Mouse (Mus musculus): ENCODE data around the gene Sdha.

DNA sequence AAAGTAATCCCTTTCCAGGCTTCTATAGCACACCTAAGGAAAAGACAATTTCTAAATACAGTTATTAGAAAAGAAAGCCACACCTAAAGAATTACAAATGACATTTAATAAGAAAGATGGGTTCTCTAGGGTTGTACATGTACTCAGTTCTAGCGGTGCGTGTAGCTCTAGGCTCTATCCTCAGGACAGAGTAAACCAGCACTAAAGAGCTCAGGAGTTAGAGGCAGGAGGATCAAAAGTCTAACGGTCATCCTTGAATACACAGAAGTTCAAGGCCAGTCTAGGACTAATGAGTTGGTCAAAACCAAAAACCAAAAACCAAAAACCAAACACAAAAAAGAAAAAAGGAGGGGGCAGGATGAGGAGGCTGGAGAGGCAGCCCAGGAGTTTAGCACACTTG, 35.5 kb downstream of the Sdha start:
- TF ChIP-seq CTCF (conservative IDR thresholded peaks at IDR 0.05; ENCODE audit: insufficient read depth, insufficient read length, low read depth, low read length) (no peak), POLR2A (IDR thresholded peaks at IDR 0.05; ENCODE audit: low read depth, low read length) (no peak)
